Mouse (Mus musculus) adrenal gland, postnatal 36 days (tissue): Measurements from ENCODE around the gene Efna5. TPM values are rescaled to one million over a fixed set of nuclear protein-coding genes. Genes with fewer than 3 reads are reported as not detected.

Experiments
- DNase-seq, 2 experiments: peaks; one replicate each; pipeline ENCODE4 v3.0.0; 2021; ENCODE audit warnings: mixed read lengths in 1 of 2
- total RNA-seq, 2 experiments: library from RNA; stranded (reverse); gene quantifications; 2 replicates each; pipeline ENCODE4 v1.2.3; 2021

Efna5 gene
- total RNA-seq, 2 experiments from 2014 or later, result 17.3 to 21.5 TPM

GRCm38 (mm10) chr17:62604309-62604708 lies 276.8 kb downstream of the Efna5 start:
- no peak for DNase-seq

- no peak for DNase-seq
Measured at GRCm38 (mm10) chr17:62603604-62604003, 277.5 kb downstream of the Efna5 start.

GRCm38 (mm10) chr17:62598716-62599490 lies 282.2 kb downstream of the Efna5 start:
- no peak for DNase-seq

- no peak for DNase-seq
Measured at GRCm38 (mm10) chr17:62592436-62593074, 288.6 kb downstream of the Efna5 start.

GRCm38 (mm10) chr17:62591581-62592435 lies 289.3 kb downstream of the Efna5 start:
- DNase-seq, result no peak

- no peak for DNase-seq
Measured at GRCm38 (mm10) chr17:62590685-62591460, 290.2 kb downstream of the Efna5 start.

- DNase-seq, result no peak
Measured at GRCm38 (mm10) chr17:62580127-62580526, 301.0 kb downstream of the Efna5 start.

- DNase-seq, result no peak
Measured at GRCm38 (mm10) chr17:62579618-62580017, 301.5 kb downstream of the Efna5 start.

GRCm38 (mm10) chr17:62574499-62575265 lies 306.4 kb downstream of the Efna5 start:
- DNase-seq, result no peak

GRCm38 (mm10) chr17:62570101-62570500 lies 311.0 kb downstream of the Efna5 start:
- DNase-seq, result no peak

GRCm38 (mm10) chr17:62568019-62568418 lies 313.1 kb downstream of the Efna5 start:
- DNase-seq, result no peak

- DNase-seq, result no peak
Measured at GRCm38 (mm10) chr17:62565632-62566031, 315.5 kb downstream of the Efna5 start.

GRCm38 (mm10) chr17:62562439-62562838 lies 318.7 kb downstream of the Efna5 start:
- DNase-seq, result no peak

- DNase-seq, result no peak
Measured at GRCm38 (mm10) chr17:62557215-62557614, 323.9 kb downstream of the Efna5 start.
